ENCODE assay signal across 7 mouse cellular contexts in genomic region chr7:122667903-122668302, GRCm38 (mm10). TPM values are rescaled to one million over a fixed set of nuclear protein-coding genes. Genes with fewer than 3 reads are reported as not detected.
A peak's percentile ranks its signal among the peaks of the same experiment; 100 is the strongest.
DNase-seq lines count a peak whose midpoint lies in the region; ATAC-seq lines count a peak whose summit lies in the region.

No protein-coding gene starts in this region.

- H3K4me1 ChIP-seq in kidney, embryonic 15.5 days: peaks cover 6% of the 10 kb centered on the region; the same call in 1 of the 2 replicates

- WGBS in kidney, embryonic 15.5 days: 31% methylated on average over 5 of the region's 5 CpGs

- H3K27ac ChIP-seq in kidney, embryonic 15.5 days: no peak overlapping the region

- ATAC-seq in kidney, embryonic 15.5 days (replicated peaks; ENCODE audit: low FRiP score): no peak
- ATAC-seq in granulocyte monocyte progenitor cell, adult 5-6 weeks (replicated peaks; ENCODE audit: poor library complexity, severe bottlenecking): no peak

- peak; percentile 7 to 38 for DNase-seq in kidney, adult 8-10 months
- DNase-seq in CD4-positive helper T cell, adult 2 months (ENCODE audit: low read depth, low spot score): peak; percentile 22
- DNase-seq in NIH3T3 (ENCODE audit: low read depth): peak; percentile 19
- peak; percentile 22 for DNase-seq in embryo, embryonic 11.5 days (ENCODE audit: low read depth, low spot score)
- DNase-seq in mesoderm, embryonic 11.5 days (ENCODE audit: low read depth, low spot score): peak; percentile 66

- no peaks in the 10 kb centered on the region for H3K9me3 ChIP-seq in kidney, embryonic 15.5 days (replicated peaks)

- no peak overlapping the region for H3K4me2 ChIP-seq in kidney, embryonic 15.5 days

- no peak overlapping the region for H3K9ac ChIP-seq in kidney, embryonic 15.5 days

- H3K36me3 ChIP-seq in kidney, embryonic 15.5 days: no peaks in the 10 kb centered on the region

- H3K27me3 ChIP-seq in kidney, embryonic 15.5 days: peaks cover 28% of the 10 kb centered on the region

- H3K4me3 ChIP-seq in kidney, embryonic 15.5 days (replicated peaks): no peak overlapping the region

RNA-seq across cellular contexts. Expression of gene Cacng3, which starts 2.4 kb away (rescaled TPM):
- polyA plus RNA-seq in kidney, embryonic 15.5 days (2015; fragmentation: Nextera tagmentation; extraction: Ambion mirVana): 0.58 and 1.5 TPM in 2 replicates
- not detected in 2 replicates for total RNA-seq in granulocyte monocyte progenitor cell, adult 5-6 weeks (2014; fragmentation: Nextera tagmentation)
- total RNA-seq in granulocyte monocyte progenitor cell, adult 5-6 weeks (2017): not detected in 2 replicates
